Mouse (Mus musculus) kidney, adult 2 months (tissue): ENCODE measurements around the gene Zfp987.
"Not testable (repeated sequence)": the region's sequence is repeated elsewhere in the genome, so short reads cannot be mapped to it uniquely, and the experiment has no call there.

Experiments used
- CTCF ChIP-seq: fragments of 200-500 bp; conservative IDR thresholded peaks from 2 replicates; pipeline ENCODE4 v1.5.1; 2011; ENCODE audit warnings: low read depth, mild to moderate bottlenecking, control low read depth, low read length, moderate library complexity, mixed read lengths; ENCODE audit not compliant: insufficient read depth, insufficient read length
- POLR2A ChIP-seq: fragments of 200-500 bp; IDR thresholded peaks from one replicate; pipeline ENCODE4 v1.6.1; 2011; ENCODE audit warnings: low read depth, low read length, control low read depth

GRCm38 (mm10) chr4:146059974-146060693 lies 37.0 kb upstream of the Zfp987 start:
- TF ChIP-seq CTCF, POLR2A: not testable (repeated sequence)
